Mouse (Mus musculus) cerebellum, postnatal 25 days (tissue): ENCODE results near the gene Lrrn4cl.
"Not testable (repeated sequence)": the region's sequence is repeated elsewhere in the genome, so short reads cannot be mapped to it uniquely, and the experiment has no call there.

Experiments
- DNase-seq, 2 experiments: peaks; one replicate each; pipeline ENCODE4 v3.0.0; 2021; ENCODE audit warnings: mixed read lengths in 2 of 2

Lrrn4cl gene

DNA sequence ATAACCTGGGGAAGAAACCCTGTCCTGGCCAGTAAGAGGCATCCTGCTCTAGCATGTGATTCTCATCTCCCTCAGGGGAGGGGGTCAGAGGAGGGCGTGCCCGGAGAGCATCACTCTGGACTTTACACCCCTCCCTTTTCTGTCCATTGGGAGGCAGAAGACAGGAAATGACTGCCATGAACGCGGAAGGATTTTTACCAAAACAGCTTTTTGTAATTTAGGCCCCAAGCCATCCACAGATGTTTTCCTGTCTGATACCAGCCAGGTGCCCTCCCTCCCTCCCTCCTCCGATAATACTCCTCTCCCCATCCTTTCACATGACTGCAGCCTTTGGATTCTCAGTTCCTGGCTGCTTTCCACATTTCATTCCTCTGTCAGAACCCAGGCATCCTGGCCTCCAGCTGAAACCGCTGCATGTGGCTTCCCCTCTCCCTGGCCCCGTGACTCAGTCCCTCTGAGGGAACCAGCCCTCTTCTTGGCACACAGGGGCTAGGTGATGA lies at the start of gene Lrrn4cl:
Lrrn4cl (plus strand) TSS at position 367 of the 500 bp plus-strand sequence.
- no peak for DNase-seq

DNA sequence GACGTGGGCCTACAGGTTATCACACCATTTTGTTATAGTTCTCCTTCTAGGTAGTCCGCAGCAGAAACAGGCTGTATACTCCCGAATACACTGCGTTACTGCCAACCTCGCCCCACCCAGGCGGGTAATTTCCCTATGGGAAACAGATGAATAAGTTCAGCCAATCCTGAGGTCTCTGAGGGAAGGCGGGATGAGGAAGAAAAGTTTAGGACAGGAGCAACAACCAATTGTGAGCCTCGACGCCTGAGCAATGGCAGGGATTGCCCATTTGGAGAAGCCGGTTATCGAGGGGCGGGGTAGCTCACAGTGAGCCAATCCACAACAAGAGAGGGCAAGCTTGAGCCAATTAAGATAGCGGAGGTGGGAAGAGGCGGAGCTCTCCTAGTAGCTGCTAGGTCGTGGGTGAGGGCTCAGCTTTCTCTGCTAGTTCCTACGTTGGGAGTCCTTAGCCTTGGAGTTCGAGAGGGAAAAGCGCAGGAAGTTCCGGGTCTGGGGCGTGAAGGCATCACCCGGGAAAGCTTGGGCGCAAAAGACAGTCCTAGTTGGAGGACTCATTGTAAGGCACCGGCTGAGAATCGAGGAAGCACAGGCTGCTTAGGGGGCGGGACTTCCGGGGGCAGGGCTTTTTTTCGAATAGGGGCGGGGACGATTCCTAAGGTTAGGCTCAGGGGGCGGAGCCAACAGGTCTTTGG lies 48.3 kb upstream of the Lrrn4cl start, which contains the start of gene Zbtb3:
Zbtb3 (plus strand) TSS at position 426 of the 692 bp plus-strand sequence.
- DNase-seq, result peak; percentile 93 to 94

GRCm38 (mm10) chr19:8803204-8803780 lies 47.3 kb upstream of the Lrrn4cl start:
- no peak for DNase-seq

GRCm38 (mm10) chr19:8803879-8804660 lies 46.5 kb upstream of the Lrrn4cl start:
- no peak for DNase-seq

- no peak for DNase-seq
These were observed 43.8 kb upstream of the Lrrn4cl start for GRCm38 (mm10) chr19:8806810-8807209.

DNA sequence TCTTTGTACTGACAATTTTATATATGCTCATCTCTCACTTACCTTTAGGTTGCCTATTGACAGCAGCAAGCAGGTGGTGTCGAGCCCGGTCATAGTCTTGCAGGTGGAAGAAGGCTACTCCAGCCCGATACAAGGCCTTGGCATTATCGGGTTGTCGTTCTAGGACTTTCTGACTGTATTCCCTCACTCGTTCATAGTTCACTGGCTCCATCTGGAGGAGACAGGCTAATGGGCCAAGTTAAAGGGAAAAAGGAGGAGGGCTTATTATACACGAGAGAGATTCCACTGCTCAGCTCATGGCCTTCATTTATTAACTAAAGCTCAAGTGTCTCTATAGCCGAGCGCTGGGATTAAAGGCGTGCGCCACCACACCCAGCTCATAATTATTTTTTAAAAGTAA lies 34.8 kb upstream of the Lrrn4cl start:
- peak in 1 of 2 experiments; percentile 37 for DNase-seq

GRCm38 (mm10) chr19:8817001-8817400 lies 33.6 kb upstream of the Lrrn4cl start:
- DNase-seq, result no peak

DNA sequence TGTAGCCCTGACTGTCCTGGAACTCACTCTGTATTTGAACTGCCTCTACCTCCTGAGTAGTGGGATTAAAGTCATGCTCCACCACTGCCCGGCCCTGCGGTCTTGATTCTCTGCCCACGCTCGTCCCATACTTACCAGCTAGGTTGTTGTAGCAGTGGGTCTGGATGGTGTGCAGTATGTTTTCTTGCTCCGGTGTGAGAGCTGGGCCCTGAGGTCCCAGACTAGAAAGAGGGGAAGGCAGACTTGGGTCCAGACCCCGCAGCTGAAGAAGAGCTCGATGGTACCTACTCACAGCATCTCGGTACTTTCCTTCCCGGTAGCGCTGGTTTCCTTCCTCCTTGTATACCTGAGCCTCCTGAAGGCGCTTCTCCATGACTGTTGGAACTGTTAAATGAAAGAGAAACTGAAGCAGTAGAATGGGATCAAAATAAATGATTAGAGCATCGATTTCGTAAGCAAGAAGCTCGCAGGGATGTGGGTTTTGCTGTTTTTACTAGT lies 32.2 kb upstream of the Lrrn4cl start:
- peak in 1 of 2 experiments; percentile 28 for DNase-seq

DNA sequence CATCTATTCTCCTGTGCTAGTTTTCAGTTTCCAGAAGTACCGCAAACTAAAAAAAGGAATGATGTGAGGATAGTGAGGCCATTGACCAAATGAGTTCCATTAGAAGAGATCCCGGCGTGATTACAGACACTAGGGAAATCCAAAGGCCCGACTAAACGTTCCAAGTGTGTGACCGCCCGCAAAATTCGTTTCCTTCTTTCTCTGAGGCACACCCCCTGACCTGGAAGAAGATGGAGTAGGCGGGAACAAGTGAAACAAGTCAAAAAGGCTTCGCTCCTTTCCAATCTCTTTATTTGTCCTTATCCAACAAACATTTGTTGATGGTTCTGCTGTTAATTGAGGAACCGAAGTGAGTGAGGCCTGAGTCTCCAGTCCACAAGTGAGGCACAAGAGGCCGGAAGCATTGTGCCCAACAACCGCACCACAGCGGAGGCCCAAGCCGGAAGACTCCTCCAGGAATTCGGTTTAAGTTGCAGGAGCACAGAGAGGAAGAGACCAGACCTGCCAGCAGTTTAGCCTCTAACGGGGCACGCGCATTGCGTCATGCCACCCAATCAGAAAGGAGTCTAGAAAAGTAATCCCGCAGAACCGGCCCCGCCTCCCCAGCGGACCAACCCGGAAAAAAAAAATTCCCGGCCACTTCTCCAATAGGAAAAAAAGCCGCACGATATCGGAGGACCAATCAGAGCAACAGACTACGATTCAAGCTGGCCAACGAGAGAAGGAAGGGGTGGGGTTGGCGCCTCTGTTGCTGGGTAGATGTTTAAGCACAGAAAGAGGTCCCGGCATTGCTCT lies 31.6 kb upstream of the Lrrn4cl start, which contains the start of gene Ttc9c:
Ttc9c (minus strand) TSS at position 533 of the 795 bp plus-strand sequence.
- peak; percentile 95 to 96 for DNase-seq

DNA sequence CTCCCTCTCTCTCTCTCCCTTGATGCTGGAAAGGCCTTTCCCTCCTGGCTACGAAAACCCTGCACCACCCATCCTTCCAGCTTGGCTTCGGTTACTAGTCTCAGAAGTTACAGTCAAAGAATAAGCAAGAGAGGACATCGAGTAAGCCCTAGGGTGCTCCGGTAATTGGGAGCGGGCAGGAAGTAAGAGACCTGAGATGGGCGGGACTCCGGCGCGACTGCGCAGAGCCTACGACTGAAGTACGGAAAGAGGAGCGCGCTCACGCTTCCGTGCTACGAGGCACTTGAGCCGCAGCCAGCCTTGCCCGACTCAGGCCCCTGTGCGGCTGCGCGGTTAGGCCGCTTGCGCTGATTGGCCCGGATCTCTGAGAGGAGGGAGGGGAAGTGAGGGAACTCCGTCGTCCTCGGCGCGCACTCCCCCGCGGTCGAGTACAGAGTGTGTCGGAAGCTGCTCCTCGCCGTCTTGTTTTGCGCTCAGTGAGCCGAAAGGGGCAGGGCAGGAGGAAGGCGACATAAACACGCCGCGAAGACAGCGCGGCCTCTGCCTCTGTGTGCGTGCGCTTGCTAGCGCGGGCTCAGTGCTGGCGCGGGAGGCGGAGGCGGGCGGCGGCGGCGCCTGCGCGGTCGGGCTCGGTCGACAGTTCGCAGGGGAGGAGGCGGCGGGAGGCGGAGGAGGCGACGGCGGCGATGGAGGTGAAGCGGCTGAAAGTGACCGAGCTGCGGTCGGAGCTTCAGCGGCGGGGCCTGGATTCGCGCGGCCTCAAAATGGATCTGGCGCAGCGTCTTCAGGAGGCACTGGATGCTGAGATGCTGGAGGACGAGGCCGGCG lies 30.8 kb upstream of the Lrrn4cl start, which contains the start of gene Hnrnpul2:
Hnrnpul2 (plus strand) TSS at position 415 of the 828 bp plus-strand sequence.
- peak; percentile 99 for DNase-seq

GRCm38 (mm10) chr19:8820424-8820956 lies 30.1 kb upstream of the Lrrn4cl start:
- no peak for DNase-seq

DNA sequence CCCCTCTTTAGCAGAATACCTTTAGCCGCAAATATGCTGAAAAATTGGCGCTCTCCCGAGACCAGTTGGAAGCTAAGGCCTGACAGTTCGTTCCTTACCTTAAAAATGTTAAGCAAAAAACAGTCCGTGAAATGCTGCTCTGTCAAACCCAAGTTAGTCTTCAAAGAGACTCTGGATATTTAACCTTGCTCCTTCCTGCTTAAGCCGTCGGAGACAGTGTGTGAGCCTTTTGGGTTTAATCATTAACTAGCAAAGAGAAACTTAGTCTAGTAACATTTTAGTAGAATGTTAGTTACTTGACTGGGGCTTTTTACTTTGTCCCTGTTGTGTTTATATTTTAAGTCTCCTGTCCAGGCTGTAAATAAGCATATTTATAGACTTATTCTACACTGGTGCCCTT lies 29.4 kb upstream of the Lrrn4cl start:
- no peak for DNase-seq

DNA sequence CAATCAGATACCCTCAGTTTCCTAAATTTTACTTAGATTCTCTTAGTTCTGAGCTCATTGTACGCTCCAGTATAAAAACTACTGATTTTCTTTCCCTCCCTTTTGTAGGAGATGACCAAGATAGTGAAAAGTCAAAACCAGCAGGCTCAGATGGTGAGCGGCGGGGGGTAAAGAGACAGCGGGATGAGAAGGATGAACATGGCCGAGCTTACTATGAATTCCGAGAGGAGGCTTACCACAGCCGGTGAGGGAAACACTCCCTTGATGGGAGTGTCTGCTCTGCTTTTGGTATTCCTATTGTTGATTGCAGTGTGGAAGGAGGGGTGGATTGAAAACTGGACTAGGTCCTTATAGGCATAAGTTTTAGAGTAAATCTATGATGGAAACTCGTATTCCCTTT lies 27.9 kb upstream of the Lrrn4cl start:
- DNase-seq, result peak; percentile 78 to 87

DNA sequence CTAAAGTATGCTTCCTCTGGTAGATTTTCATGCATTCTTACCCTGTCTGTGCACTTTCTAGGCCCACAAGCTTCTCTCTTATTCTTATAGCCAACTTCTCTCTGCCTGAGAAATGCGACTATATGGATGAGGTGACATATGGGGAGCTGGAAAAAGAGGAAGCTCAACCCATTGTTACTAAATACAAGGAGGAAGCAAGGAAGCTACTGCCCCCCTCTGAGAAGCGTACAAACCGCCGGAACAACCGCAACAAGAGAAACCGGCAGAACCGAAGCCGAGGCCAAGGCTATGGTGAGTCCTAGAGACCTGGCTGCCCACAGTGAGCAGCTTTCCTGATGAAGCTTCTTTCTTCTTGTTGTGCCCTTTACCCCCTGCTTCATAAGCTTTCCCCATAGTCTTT lies 20.9 kb upstream of the Lrrn4cl start, which contains the start of gene AC129217.1:
AC129217.1 (plus strand) TSS at position 114 of the 400 bp plus-strand sequence.
- no peak for DNase-seq

DNA sequence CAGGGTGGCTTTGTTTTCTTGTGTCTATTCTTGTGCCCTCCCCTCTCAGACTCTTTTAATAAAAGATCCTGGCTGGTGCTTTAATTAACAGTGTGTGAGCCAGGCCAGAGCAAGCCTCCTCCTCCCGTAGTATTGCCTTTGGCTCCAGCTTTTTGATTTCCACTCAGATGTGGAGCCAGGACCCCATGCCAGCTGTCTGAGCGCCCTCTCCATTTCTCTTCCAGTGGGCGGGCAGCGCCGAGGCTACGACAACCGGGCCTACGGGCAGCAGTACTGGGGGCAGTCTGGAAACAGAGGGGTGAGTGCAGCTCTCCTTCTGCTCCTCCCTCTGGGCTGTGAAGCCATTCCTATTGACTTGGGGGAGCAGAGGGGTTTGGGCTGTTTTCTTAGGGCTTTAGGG lies 19.9 kb upstream of the Lrrn4cl start:
- no peak for DNase-seq

DNA sequence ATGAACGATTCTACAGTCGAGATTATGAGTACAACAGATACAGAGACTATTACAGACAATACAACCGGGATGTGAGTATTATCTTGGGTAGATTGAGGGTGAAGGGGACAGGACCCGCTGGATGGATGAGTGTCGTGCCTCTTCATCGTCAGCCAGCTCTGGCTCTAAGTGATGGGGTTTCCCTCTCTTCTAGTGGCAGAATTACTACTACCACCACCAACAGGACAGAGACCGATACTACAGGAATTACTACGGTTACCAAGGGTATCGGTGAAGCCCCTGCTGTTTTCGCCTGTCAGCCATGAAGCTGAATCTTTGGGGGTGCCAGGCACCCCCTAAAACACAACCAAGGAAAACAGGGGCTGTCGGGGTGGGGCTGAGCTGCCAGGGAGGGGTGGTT lies 19.3 kb upstream of the Lrrn4cl start:
- no peak for DNase-seq

GRCm38 (mm10) chr19:8832971-8833370 lies 17.6 kb upstream of the Lrrn4cl start:
- DNase-seq, result no peak

DNA sequence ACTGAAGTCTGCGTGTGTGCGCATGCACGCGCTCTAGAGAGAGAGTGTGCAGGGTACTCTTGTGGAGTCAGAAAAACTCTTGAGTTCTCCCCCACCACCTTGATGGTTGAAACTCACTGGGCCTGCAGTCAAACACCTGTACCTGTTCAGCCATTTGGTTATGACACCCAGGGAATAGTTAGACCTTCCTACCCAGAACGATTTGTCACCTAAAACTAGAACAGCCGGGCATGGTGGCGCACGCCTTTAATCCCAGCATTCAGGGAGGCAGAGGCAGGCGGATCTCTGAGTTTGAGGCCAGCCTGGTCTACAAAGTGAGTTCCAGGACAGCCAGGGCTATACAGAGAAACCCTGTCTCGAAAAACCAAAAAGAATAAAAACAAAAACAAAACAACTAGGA lies 14.2 kb upstream of the Lrrn4cl start:
- not testable (repeated sequence) for DNase-seq

GRCm38 (mm10) chr19:8837251-8837791 lies 13.2 kb upstream of the Lrrn4cl start, which contains the start of gene Bscl2:
Bscl2 (plus strand) TSS chr19:8837467.
- peak; percentile 91 to 92 for DNase-seq

DNA sequence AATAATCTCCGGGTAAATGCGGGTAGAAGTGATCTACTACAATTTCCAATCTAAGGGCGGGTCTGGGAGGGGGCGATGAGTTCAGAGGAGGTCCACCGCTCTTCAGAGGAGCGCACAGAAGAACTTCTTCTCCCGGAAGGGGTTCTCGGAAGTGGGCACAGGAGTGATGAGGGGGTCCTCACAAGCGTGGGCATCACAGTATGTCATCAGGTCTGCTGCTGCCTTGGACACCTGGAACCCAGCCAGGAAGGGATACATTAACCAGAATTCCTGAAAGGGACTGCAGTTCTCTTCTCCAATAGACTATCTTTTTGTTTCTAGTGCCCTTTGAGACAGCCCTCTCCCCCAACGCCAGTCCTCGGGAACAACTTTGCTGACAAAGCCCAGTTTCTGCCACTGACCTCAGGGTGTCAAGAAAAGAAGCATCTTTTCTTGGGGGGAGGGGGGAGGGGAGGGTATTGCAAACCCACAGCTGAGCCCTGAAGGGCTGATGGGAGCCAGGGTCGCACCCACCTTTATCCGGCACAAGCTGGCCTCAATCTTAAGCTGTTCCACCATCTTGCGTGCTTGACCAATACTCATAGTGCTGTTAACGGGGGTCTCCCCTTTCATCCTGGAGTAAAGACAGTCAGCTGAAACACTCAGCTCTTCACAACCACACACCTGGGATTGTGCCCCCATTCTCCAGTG lies 12.4 kb upstream of the Lrrn4cl start:
- peak; percentile 69 to 74 for DNase-seq
